ENCODE assay signal across 8 mouse cellular contexts in genomic region chr15:59154407-59155288, GRCm38 (mm10).
DNase-seq lines count a peak whose midpoint lies in the region; ATAC-seq and TF ChIP-seq lines count a peak whose summit lies in the region.

No protein-coding gene starts in this region.

- no peak for DNase-seq in heart, postnatal 36 days
- DNase-seq in cerebellum, adult 11 months = peak; percentile 43
- peak; percentile 69 for DNase-seq in forebrain, postnatal 0 days
- DNase-seq in spleen, postnatal 14 days (ENCODE audit: low spot score in 2 of 2) = no peak
- no peak for DNase-seq in ovary, postnatal 10 days (ENCODE audit: low spot score)

- ATAC-seq in heart, embryonic 13.5 days (ENCODE audit: extremely low read depth, insufficient number of reproducible peaks, low FRiP score, low TSS enrichment) = no peak
- peak; percentile 78 for ATAC-seq in forebrain, postnatal 0 days
- ATAC-seq in midbrain, embryonic 16.5 days = peak; percentile 93
- ATAC-seq in megakaryocyte progenitor cell, adult 5-6 weeks (replicated peaks; ENCODE audit: poor library complexity) = no peak

- no peaks in the 10 kb centered on the region for H3K36me3 ChIP-seq in heart, embryonic 13.5 days
- H3K36me3 ChIP-seq in forebrain, postnatal 0 days (ENCODE audit: insufficient read depth) = no peaks in the 10 kb centered on the region
- H3K36me3 ChIP-seq in midbrain, embryonic 16.5 days (ENCODE audit: control insufficient read depth, insufficient read depth, low read length) = no peaks in the 10 kb centered on the region

- H3K9ac ChIP-seq in heart, embryonic 13.5 days = peak overlapping the region; percentile 48
- H3K9ac ChIP-seq in forebrain, postnatal 0 days = 0 out of 2 replicates have a peak overlapping the region, but pooled peaks have one; percentile 22
- H3K9ac ChIP-seq in midbrain, embryonic 16.5 days (ENCODE audit: low read depth, low read length) = no peak overlapping the region

- intact Hi-C loops in heart, postnatal 36 days (cut with DNase I) = no loop called here

- no peak overlapping the region for H3K4me3 ChIP-seq in heart, embryonic 13.5 days
- H3K4me3 ChIP-seq in forebrain, postnatal 0 days (ENCODE audit: low read depth, low read length) = no peak overlapping the region
- H3K4me3 ChIP-seq in midbrain, embryonic 16.5 days (ENCODE audit: low read depth, low read length) = no peak overlapping the region

- H3K27ac ChIP-seq in heart, embryonic 13.5 days (replicated peaks) = peak overlapping the region; percentile 56
- H3K27ac ChIP-seq in forebrain, postnatal 0 days (ENCODE audit: low read depth, low read length) = peak overlapping the region; percentile 50; the same call in 1 of the 2 replicates
- H3K27ac ChIP-seq in midbrain, embryonic 16.5 days (ENCODE audit: low read length) = peak overlapping the region; percentile 47

- H3K4me1 ChIP-seq in heart, embryonic 13.5 days = peaks cover 30% of the 10 kb centered on the region
- peaks cover 15% of the 10 kb centered on the region for H3K4me1 ChIP-seq in forebrain, postnatal 0 days (ENCODE audit: insufficient read depth)
- peaks cover 8% of the 10 kb centered on the region for H3K4me1 ChIP-seq in midbrain, embryonic 16.5 days (ENCODE audit: control insufficient read depth, insufficient read depth, low read length)

- no peak overlapping the region for H3K4me2 ChIP-seq in heart, embryonic 13.5 days
- H3K4me2 ChIP-seq in forebrain, postnatal 0 days (ENCODE audit: low read depth) = no peak overlapping the region
- no peak overlapping the region for H3K4me2 ChIP-seq in midbrain, embryonic 16.5 days (ENCODE audit: low read length)

- no peaks in the 10 kb centered on the region for H3K9me3 ChIP-seq in heart, embryonic 13.5 days
- H3K9me3 ChIP-seq in forebrain, postnatal 0 days (ENCODE audit: low read length) = no peaks in the 10 kb centered on the region
- no peaks in the 10 kb centered on the region for H3K9me3 ChIP-seq in midbrain, embryonic 16.5 days (replicated peaks; ENCODE audit: control insufficient read depth, low read length, poor library complexity, severe bottlenecking)

- 24% methylated on average over 6 of the region's 6 CpGs for WGBS in heart, embryonic 13.5 days
- 14% methylated on average over 6 of the region's 6 CpGs for WGBS in forebrain, postnatal 0 days
- WGBS in midbrain, embryonic 16.5 days = 5% methylated on average over 6 of the region's 6 CpGs

- H3K27me3 ChIP-seq in heart, embryonic 13.5 days (replicated peaks) = no peaks in the 10 kb centered on the region
- no peaks in the 10 kb centered on the region for H3K27me3 ChIP-seq in forebrain, postnatal 0 days (ENCODE audit: insufficient read depth, low read length)
- H3K27me3 ChIP-seq in midbrain, embryonic 16.5 days (ENCODE audit: control insufficient read depth, insufficient read depth, low read depth, low read length) = no peaks in the 10 kb centered on the region

- TF ChIP-seq CTCF in forebrain, postnatal 0 days (IDR thresholded peaks at IDR 0.05; ENCODE audit: low read depth) = no peak

Comparison
In these comparisons a context has a peak if more than half of its experiments do, and no peak if none do; other contexts are left out.
1. ATAC-seq: peak in forebrain, postnatal 0 days (single experiment) and midbrain, embryonic 16.5 days (single experiment); none in heart, embryonic 13.5 days (single experiment) and megakaryocyte progenitor cell, adult 5-6 weeks (single experiment).
2. DNase-seq: peak in cerebellum, adult 11 months (single experiment) and forebrain, postnatal 0 days (single experiment); none in heart, postnatal 36 days (0 of 2), spleen, postnatal 14 days (0 of 2) and ovary, postnatal 10 days (single experiment).
3. Peak in every context shown above with its lines, with median percentiles within 50 percentile points of each other: H3K27ac ChIP-seq.